ENCODE assay signal across 19 mouse cellular contexts in genomic region chr16:14352663-14353062, GRCm38 (mm10). TPM values are rescaled to one million over a fixed set of nuclear protein-coding genes. Genes with fewer than 3 reads are reported as not detected.
DNase-seq lines count a peak whose midpoint lies in the region; ATAC-seq and TF ChIP-seq lines count a peak whose summit lies in the region.
"Had no signal": no experiment of that assay in that cellular context is flagged by ENCODE, and none has a peak within 500 bp of the region (broad histone marks: within the 10 kb centered on the region; RNA-seq: fewer than 3 reads in every experiment).

No protein-coding gene starts in this region.

- peaks cover 17 to 38% of the 10 kb centered on the region in 2 experiments for H3K4me1 ChIP-seq in MEL (ENCODE audit: control insufficient read depth in 1 of 2, insufficient read depth in 2 of 2, low read length in 2 of 2)
- peaks cover 19% of the 10 kb centered on the region for H3K4me1 ChIP-seq in embryonic fibroblast, embryonic 13.5 days (ENCODE audit: control insufficient read depth, insufficient read depth, low read length)
- H3K4me1 ChIP-seq: embryonic facial prominence, embryonic 13.5 days; forebrain, embryonic 12.5 days; heart, embryonic 12.5 days; hindbrain, embryonic 10.5 days; limb, embryonic 15.5 days had no signal

- no peak for TF ChIP-seq RAD21 in MEL (IDR thresholded peaks at IDR 0.05; ENCODE audit: low read depth, low read length)

- H3K27me3 ChIP-seq in MEL (ENCODE audit: control insufficient read depth in 1 of 2, insufficient read depth in 2 of 2, low read length in 2 of 2) = no peaks in the 10 kb centered on the region
- H3K27me3 ChIP-seq: embryonic facial prominence, embryonic 13.5 days; forebrain, embryonic 12.5 days; heart, embryonic 12.5 days; limb, embryonic 15.5 days had no signal

- peak; percentile 44 for ATAC-seq in megakaryocyte progenitor cell, adult 5-6 weeks (replicated peaks; ENCODE audit: poor library complexity)
- ATAC-seq: midbrain, embryonic 16.5 days had no signal

- no peak for TF ChIP-seq CTCF in MEL (IDR thresholded peaks at IDR 0.05 in 2 of 3, conservative IDR thresholded peaks at IDR 0.05 in 1 of 3; ENCODE audit: control insufficient read depth in 1 of 3, insufficient read depth in 1 of 3, low read depth in 2 of 3, low read length in 3 of 3, poor library complexity in 1 of 3, severe bottlenecking in 1 of 3)
- no peak for TF ChIP-seq CTCF in embryonic fibroblast, embryonic 13.5 days (IDR thresholded peaks at IDR 0.05; ENCODE audit: borderline replicate concordance, insufficient read depth, low read length)

- H3K9ac ChIP-seq in MEL (ENCODE audit: control insufficient read depth, low read depth, low read length, poor library complexity, severe bottlenecking) = peak overlapping the region; percentile 50
- H3K9ac ChIP-seq: embryonic facial prominence, embryonic 13.5 days; forebrain, embryonic 12.5 days; heart, embryonic 12.5 days; limb, embryonic 15.5 days had no signal

- peak; percentile 85 for DNase-seq in heart, adult 11 months
- DNase-seq in heart, postnatal 4 days = no peak
- peak; percentile 70 for DNase-seq in MEL (ENCODE audit: low read depth, low spot score)
- DNase-seq in kidney, adult 11 months = no peak
- DNase-seq in left cerebral cortex, adult 9 months (ENCODE audit: low spot score in 2 of 2) = no peak
- no peak for DNase-seq in ovary, postnatal 14 days (ENCODE audit: low spot score)
- DNase-seq: cerebellum, adult 11-12 months; gastrocnemius, postnatal 36 days; kidney, postnatal 10 days; layer of hippocampus, adult 9-11 months; thymus, adult 18-20 months had no signal

- peaks cover 0 to 49% of the 10 kb centered on the region in 2 experiments; a peak in 2 of 4 replicates for H3K36me3 ChIP-seq in MEL (ENCODE audit: control insufficient read depth in 1 of 2, insufficient read depth in 2 of 2, low read length in 2 of 2)
- H3K36me3 ChIP-seq: embryonic facial prominence, embryonic 13.5 days; forebrain, embryonic 12.5 days; heart, embryonic 12.5 days; hindbrain, embryonic 10.5 days; limb, embryonic 15.5 days had no signal

- no peak for TF ChIP-seq POLR2A in MEL (IDR thresholded peaks at IDR 0.05; ENCODE audit: control insufficient read depth in 1 of 2, insufficient read depth in 1 of 2, low read depth in 1 of 2, low read length in 2 of 2, poor library complexity in 1 of 2)
- no peak for TF ChIP-seq POLR2A in embryonic fibroblast, embryonic 13.5 days (IDR thresholded peaks at IDR 0.05; ENCODE audit: low read depth, low read length)

- H3K27ac ChIP-seq in MEL (ENCODE audit: control insufficient read depth, low read depth, low read length) = peak overlapping the region; percentile 96
- peak overlapping the region; percentile 96 for H3K27ac ChIP-seq in embryonic fibroblast, embryonic 13.5 days (ENCODE audit: insufficient read depth, low read length)
- H3K27ac ChIP-seq: embryonic facial prominence, embryonic 13.5 days; forebrain, embryonic 12.5 days; hindbrain, embryonic 10.5 days; limb, embryonic 15.5 days had no signal

- TF ChIP-seq EP300 in MEL (IDR thresholded peaks at IDR 0.05; ENCODE audit: low read depth in 1 of 2, low read length in 2 of 2) = peak; percentile 21 to 67; a peak in 1 of 4 replicates

- no peaks in the 10 kb centered on the region for H3K9me3 ChIP-seq in MEL (replicated peaks; ENCODE audit: insufficient read depth, low read length)
- H3K9me3 ChIP-seq: embryonic facial prominence, embryonic 13.5 days; forebrain, embryonic 12.5 days; heart, embryonic 12.5 days; hindbrain, embryonic 10.5 days; limb, embryonic 15.5 days had no signal

- 0 out of 4 replicates have a peak overlapping the region, but pooled peaks of 1 of the 2 experiments have one; percentile 10 for H3K4me3 ChIP-seq in MEL (ENCODE audit: control insufficient read depth in 1 of 2, insufficient read depth in 1 of 2, low read depth in 2 of 2, low read length in 2 of 2)
- H3K4me3 ChIP-seq in embryonic fibroblast, embryonic 13.5 days (ENCODE audit: insufficient read depth, low read length) = no peak overlapping the region
- H3K4me3 ChIP-seq: embryonic facial prominence, embryonic 13.5 days; forebrain, embryonic 12.5 days; heart, embryonic 12.5 days; hindbrain, embryonic 10.5 days; limb, embryonic 15.5 days had no signal

- H3K79me2 ChIP-seq in MEL (ENCODE audit: control insufficient read depth, insufficient read depth, low read length, poor library complexity) = no peaks in the 10 kb centered on the region

TF ChIP-seq in MEL, 35 proteins besides CTCF, POLR2A, EP300 and RAD21:
- TF ChIP-seq GABPA (IDR thresholded peaks at IDR 0.05; ENCODE audit: low read depth, low read length) = peak; percentile 97
- TF ChIP-seq ZKSCAN1 (IDR thresholded peaks at IDR 0.05; ENCODE audit: low read depth, low read length) = no peak
- peak; percentile 9; the same call in 1 of the 2 replicates for TF ChIP-seq GATA1 (IDR thresholded peaks at IDR 0.05; ENCODE audit: low read depth, low read length)
- TF ChIP-seq MYB (IDR thresholded peaks at IDR 0.05; ENCODE audit: low read depth, low read length) = no peak
- TF ChIP-seq POLR2AphosphoS2 (IDR thresholded peaks at IDR 0.05; ENCODE audit: low read length) = no peak
- peak; percentile 97 for TF ChIP-seq MAFK (IDR thresholded peaks at IDR 0.05; ENCODE audit: borderline replicate concordance, low read depth, low read length)
- TF ChIP-seq ZNF384 (IDR thresholded peaks at IDR 0.05; ENCODE audit: low read depth, low read length) = peak; percentile 79
- TF ChIP-seq ELF1 (IDR thresholded peaks at IDR 0.05; ENCODE audit: low read depth, low read length) = no peak
- peak; percentile 47 for TF ChIP-seq ETS1 (IDR thresholded peaks at IDR 0.05; ENCODE audit: low read depth, low read length)

RNA-seq across cellular contexts. Expression of gene Abcc1, which starts 8.7 kb away (rescaled TPM):
- total RNA-seq in heart, postnatal 4 days (2021) = 10 to 100 TPM; 10.8 to 11.7 TPM
- total RNA-seq in MEL (2012; rRNA removed) = 30.9 and 31.5 TPM in 2 replicates
- 10 to 100 TPM; 34.2 to 39.8 TPM for polyA plus RNA-seq in MEL (2012; ENCODE audit: insufficient read depth in 1 of 2, insufficient read length in 2 of 2, low read depth in 1 of 2, low replicate concordance in 2 of 2, missing spikeins in 1 of 2)
- 78.6 and 141 TPM in 2 replicates for polyA plus RNA-seq in embryonic fibroblast, embryonic 13.5 days (2011; ENCODE audit: insufficient read length, low read depth, missing spikeins)
- 25.9 and 30.6 TPM in 2 replicates for total RNA-seq in megakaryocyte progenitor cell, adult 5-6 weeks (2015)
- 28.8 and 35.6 TPM in 2 replicates for total RNA-seq in megakaryocyte progenitor cell, adult 5-6 weeks (2017)

RNA-seq across cellular contexts. Expression of gene Fopnl, which starts 35.5 kb away (rescaled TPM):
- total RNA-seq in heart, postnatal 4 days (2021) = 10 to 100 TPM; 55.9 to 56.0 TPM
- total RNA-seq in MEL (2012; rRNA removed) = 40.3 and 44.8 TPM in 2 replicates
- polyA plus RNA-seq in MEL (2012; ENCODE audit: insufficient read depth in 1 of 2, insufficient read length in 2 of 2, low read depth in 1 of 2, low replicate concordance in 2 of 2, missing spikeins in 1 of 2) = 10 to 100 TPM in 1 of 2 experiments, not detected in 1; 46.9 TPM
- 72.4 and 75.4 TPM in 2 replicates for polyA plus RNA-seq in embryonic fibroblast, embryonic 13.5 days (2011; ENCODE audit: insufficient read length, low read depth, missing spikeins)
- 65.4 and 85.3 TPM in 2 replicates for total RNA-seq in megakaryocyte progenitor cell, adult 5-6 weeks (2015)
- 33.9 and 35.0 TPM in 2 replicates for total RNA-seq in megakaryocyte progenitor cell, adult 5-6 weeks (2017)

Comparison
In these comparisons a context has a peak if more than half of its experiments do, and no peak if none do; other contexts are left out.
1. DNase-seq: peak in heart, adult 11 months (single experiment) and MEL (single experiment); none in heart, postnatal 4 days (single experiment), kidney, adult 11 months (single experiment), left cerebral cortex, adult 9 months (0 of 2) and ovary, postnatal 14 days (single experiment).